Mouse (Mus musculus): ENCODE results near the gene Tmem94. TPM values are rescaled to one million over a fixed set of nuclear protein-coding genes. Genes with fewer than 3 reads are reported as not detected.
A peak's percentile ranks its signal among the peaks of the same experiment; 100 is the strongest.

Gene Tmem94
- polyA plus RNA-seq (2014; fragmentation: Nextera tagmentation; extraction: Ambion mirVana) = 15.2 and 20.9 TPM in 2 replicates

DNA sequence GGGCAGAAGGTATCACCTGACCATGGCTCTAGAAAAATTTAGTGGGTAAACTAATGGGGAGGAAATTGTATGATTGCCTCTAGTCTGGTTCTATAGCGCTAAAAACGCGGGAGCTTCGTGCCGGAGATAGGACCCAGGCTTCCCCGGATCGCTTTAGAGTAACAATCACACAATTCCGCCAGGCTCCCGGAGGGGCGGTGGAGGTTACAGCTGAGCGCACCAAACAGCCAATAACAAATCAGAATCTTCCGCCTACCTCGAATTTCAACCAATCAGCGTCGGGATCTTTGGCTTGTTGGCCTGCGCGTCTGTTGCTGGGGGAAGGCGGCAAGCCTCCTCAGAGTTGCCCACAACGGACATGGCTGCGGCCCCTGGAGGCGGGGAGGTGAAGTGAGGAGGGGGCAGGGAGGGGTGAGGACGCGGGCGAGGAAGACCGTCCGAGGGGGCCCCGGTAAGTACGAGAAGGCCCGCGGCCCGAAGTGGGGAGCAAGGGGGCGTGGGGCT, at the start of gene Tmem94:
Gene Tmem94, plus strand, starts transcription at position 331 of the 504 bp plus-strand sequence.
- H3K27ac ChIP-seq (replicated peaks; ENCODE audit: low read depth, low read length) = peak within 1 kb of the TSS; percentile 89
- ATAC-seq (ENCODE audit: low FRiP score, low TSS enrichment) = peak; percentile 98
- no peaks in the 10 kb centered on the region for H3K9me3 ChIP-seq (ENCODE audit: control insufficient read depth, low read length)
- peak; percentile 99 for DNase-seq
- H3K36me3 ChIP-seq (ENCODE audit: control insufficient read depth, insufficient read depth, low read length) = no peaks in the 10 kb centered on the region
- peaks cover 17% of the 10 kb centered on the region for H3K4me1 ChIP-seq (ENCODE audit: control insufficient read depth, insufficient read depth, low read length)
- H3K4me3 ChIP-seq (replicated peaks; ENCODE audit: low read depth, low read length) = peak within 1 kb of the TSS; percentile 82
- H3K27me3 ChIP-seq (ENCODE audit: control insufficient read depth, insufficient read depth, low read length) = no peaks in the 10 kb centered on the region
- WGBS = under 1% methylated on average over 32 of the region's 32 CpGs
- peak within 1 kb of the TSS; percentile 97 for H3K9ac ChIP-seq (replicated peaks; ENCODE audit: low read length)
- peak within 1 kb of the TSS; percentile 70 for H3K4me2 ChIP-seq (ENCODE audit: low read length)

DNA sequence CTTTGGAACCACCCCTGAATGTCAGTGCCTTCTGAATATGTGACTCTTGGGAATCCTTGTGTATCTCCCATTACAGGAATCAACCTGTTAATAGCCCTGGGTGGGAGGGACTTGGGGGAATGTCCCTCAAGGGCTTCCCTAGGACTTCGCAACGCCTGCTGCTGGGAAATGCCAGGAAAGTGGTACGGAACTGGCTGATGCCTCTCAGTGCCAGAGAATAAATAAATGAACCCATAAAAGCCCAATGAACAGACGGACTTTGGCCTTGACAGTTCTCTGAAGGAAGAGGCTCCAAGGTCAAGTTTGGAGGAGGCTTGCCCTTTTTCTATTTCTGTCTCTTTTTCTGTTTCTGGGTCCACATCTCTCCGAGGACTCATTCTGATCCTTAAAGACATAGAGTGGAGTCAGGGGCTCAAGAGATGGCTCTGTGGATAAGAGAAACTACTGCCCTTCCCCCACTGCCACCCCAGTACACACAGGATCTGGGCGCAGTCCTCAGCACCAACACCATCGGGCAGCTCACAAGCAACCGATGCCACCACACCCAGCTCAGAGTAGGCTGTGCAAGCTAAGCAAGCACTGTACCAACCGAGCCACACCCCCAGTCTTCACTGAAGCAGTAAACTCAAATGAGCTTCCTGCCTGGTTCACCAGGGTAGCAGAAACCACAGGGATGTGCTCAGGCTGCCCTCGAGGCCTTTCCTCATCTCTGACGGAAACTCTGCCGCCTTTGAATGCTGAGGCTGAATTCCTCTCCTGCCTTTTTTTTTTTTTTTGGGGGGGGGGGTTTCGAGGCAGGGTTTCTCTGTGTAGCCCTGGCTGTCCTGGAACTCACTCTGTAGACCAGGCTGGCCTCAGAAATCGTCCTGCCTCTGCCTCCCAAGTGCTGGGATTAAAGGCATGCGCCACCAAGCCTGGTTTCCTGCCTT, 48.6 kb upstream of the Tmem94 start:
- H3K4me3 ChIP-seq (replicated peaks; ENCODE audit: low read depth, low read length) = no peak overlapping the region
- H3K27ac ChIP-seq (replicated peaks; ENCODE audit: low read depth, low read length) = no peak overlapping the region
- 76% methylated on average over 15 of the region's 15 CpGs for WGBS
- H3K4me2 ChIP-seq (ENCODE audit: low read length) = no peak overlapping the region
- H3K9me3 ChIP-seq (ENCODE audit: control insufficient read depth, low read length) = no peaks in the 10 kb centered on the region
- H3K4me1 ChIP-seq (ENCODE audit: control insufficient read depth, insufficient read depth, low read length) = no peaks in the 10 kb centered on the region
- H3K9ac ChIP-seq (replicated peaks; ENCODE audit: low read length) = no peak overlapping the region
- H3K27me3 ChIP-seq (ENCODE audit: control insufficient read depth, insufficient read depth, low read length) = no peaks in the 10 kb centered on the region
- ATAC-seq (ENCODE audit: low FRiP score, low TSS enrichment) = no peak
- DNase-seq = no peak
- no peaks in the 10 kb centered on the region for H3K36me3 ChIP-seq (ENCODE audit: control insufficient read depth, insufficient read depth, low read length)

DNA sequence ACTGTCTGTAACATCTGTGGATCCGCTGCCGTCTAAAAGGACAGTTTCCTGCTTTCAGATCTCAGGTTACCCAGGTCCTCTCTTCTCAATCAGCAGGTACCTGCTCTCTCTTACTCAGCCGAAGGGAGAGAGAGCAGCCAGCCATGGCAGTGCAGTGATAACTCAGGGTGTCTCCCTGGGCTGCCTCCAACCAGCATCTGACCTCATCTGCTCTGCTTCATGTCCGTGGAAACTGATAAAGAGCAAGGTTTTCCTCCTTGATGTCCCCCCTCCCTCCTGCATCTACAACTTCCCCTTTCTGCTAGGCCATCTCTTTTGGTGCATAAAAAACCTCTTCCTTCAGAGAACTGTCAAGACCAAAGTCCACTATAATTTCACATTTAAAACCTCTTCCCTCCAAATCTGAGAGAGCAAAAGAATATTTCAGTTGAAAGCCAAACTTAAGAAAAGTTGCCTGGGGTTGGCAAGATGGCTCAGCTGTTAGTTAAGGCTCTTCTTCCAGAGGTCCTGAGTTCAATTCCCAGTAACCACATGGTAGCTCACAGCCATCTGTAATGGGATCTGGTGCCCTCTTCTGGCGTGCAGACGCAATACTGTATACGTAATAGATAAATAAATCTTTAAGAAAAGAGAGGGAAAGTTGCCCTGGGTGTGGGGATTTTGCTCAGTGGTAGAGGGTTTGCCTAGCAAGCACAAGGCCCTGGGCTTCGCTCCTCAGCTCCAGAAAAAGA, 47.4 kb upstream of the Tmem94 start:
- Histone ChIP-seq H3K36me3 (ENCODE audit: control insufficient read depth, insufficient read depth, low read length) (no peaks in the 10 kb centered on the region), H3K4me3 (replicated peaks; ENCODE audit: low read depth, low read length) (no peak overlapping the region), H3K9ac (replicated peaks; ENCODE audit: low read length) (no peak overlapping the region), H3K4me2 (ENCODE audit: low read length) (no peak overlapping the region), H3K27ac (replicated peaks; ENCODE audit: low read depth, low read length) (no peak overlapping the region), H3K4me1 (ENCODE audit: control insufficient read depth, insufficient read depth, low read length) (no peaks in the 10 kb centered on the region), H3K27me3 (ENCODE audit: control insufficient read depth, insufficient read depth, low read length) (no peaks in the 10 kb centered on the region), H3K9me3 (ENCODE audit: control insufficient read depth, low read length) (no peaks in the 10 kb centered on the region)
- ATAC-seq (ENCODE audit: low FRiP score, low TSS enrichment) (no peak), DNase-seq (no peak)
- 59% methylated on average over 8 of the region's 8 CpGs for WGBS

DNA sequence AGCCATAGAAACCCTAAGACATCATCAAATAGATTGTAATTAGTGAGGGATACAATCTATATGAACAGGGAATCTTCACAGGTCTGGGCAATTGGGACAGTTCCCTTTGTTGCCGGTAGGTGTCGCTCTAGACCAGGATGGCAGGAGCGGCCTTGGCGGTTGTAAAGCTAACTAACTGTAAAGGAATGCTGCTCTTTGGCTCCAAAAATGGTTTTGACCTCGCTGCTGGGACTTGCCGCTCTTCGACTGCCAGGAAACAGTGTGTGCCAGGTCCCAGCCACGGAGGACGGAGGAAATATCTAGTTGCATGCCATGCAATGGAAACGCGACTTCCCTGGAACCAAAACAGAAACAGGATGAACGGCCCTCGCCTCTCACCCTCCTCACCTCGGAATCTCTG, 42.6 kb upstream of the Tmem94 start:
- Histone ChIP-seq H3K9me3 (ENCODE audit: control insufficient read depth, low read length) (no peaks in the 10 kb centered on the region), H3K9ac (replicated peaks; ENCODE audit: low read length) (no peak overlapping the region), H3K27ac (replicated peaks; ENCODE audit: low read depth, low read length) (no peak overlapping the region), H3K27me3 (ENCODE audit: control insufficient read depth, insufficient read depth, low read length) (no peaks in the 10 kb centered on the region), H3K36me3 (ENCODE audit: control insufficient read depth, insufficient read depth, low read length) (no peaks in the 10 kb centered on the region), H3K4me3 (replicated peaks; ENCODE audit: low read depth, low read length) (no peak overlapping the region), H3K4me1 (ENCODE audit: control insufficient read depth, insufficient read depth, low read length) (no peaks in the 10 kb centered on the region), H3K4me2 (ENCODE audit: low read length) (no peak overlapping the region)
- 20% methylated on average over 14 of the region's 14 CpGs for WGBS
- DNase-seq = peak; percentile 86
- ATAC-seq (ENCODE audit: low FRiP score, low TSS enrichment) = no peak

DNA sequence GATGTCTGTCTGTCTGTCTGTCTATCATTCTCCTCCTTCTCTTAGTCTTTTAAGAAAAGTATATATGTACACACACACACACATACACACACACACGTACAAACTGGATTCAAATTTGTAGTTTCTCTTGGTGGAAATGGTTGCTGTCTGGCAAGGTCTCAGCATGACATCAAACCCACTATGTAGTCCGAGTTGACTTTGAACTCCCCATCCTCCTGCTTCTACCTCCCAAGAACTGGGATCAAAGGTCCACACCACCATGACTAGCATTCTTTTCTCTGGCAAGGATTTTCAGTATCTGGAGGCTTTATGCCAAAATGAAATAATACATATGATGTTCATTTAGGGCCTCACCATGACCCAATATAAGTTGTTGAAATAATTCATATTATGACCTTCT, 42.0 kb upstream of the Tmem94 start:
- no peak overlapping the region for H3K4me3 ChIP-seq (replicated peaks; ENCODE audit: low read depth, low read length)
- H3K27ac ChIP-seq (replicated peaks; ENCODE audit: low read depth, low read length) = no peak overlapping the region
- WGBS = 76% methylated on average over 2 of the region's 2 CpGs
- ATAC-seq (ENCODE audit: low FRiP score, low TSS enrichment) (no peak), DNase-seq (no peak)
- no peaks in the 10 kb centered on the region for H3K27me3 ChIP-seq (ENCODE audit: control insufficient read depth, insufficient read depth, low read length)
- H3K9me3 ChIP-seq (ENCODE audit: control insufficient read depth, low read length) = no peaks in the 10 kb centered on the region
- H3K9ac ChIP-seq (replicated peaks; ENCODE audit: low read length) = no peak overlapping the region
- no peaks in the 10 kb centered on the region for H3K36me3 ChIP-seq (ENCODE audit: control insufficient read depth, insufficient read depth, low read length)
- H3K4me2 ChIP-seq (ENCODE audit: low read length) = no peak overlapping the region
- no peaks in the 10 kb centered on the region for H3K4me1 ChIP-seq (ENCODE audit: control insufficient read depth, insufficient read depth, low read length)

DNA sequence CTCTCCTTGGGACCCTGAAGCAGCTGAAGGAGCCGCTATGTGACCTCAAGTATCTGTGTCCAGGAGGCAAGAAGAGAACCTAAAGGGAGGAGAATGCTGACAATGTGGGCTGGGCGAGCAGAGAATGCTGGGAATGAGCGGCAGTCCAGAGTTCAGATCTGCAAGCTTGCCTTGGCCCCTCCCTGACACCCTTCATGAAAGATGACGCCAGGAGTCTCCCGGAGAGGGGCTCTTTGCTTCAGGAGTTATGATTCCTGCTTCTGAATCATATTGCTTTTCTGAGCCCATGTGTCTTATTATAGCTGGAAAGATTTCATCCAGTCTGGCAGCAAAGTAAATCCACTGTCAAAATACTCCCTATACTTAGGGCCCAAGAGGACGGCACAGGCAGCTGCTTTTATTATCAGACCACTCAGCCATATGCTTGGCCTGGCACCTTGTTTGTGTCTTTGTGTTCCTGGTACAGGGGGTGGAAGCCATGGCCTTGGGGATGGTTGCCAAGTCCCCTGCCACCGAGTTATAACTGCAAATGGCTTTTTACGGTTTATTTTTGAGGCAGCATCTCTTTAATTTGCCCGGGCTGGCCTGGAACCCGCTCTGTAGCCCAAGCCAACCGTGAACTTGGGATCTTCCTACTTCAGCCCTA, 31.1 kb upstream of the Tmem94 start:
- Histone ChIP-seq H3K9me3 (ENCODE audit: control insufficient read depth, low read length) (no peaks in the 10 kb centered on the region), H3K27me3 (ENCODE audit: control insufficient read depth, insufficient read depth, low read length) (no peaks in the 10 kb centered on the region), H3K4me1 (ENCODE audit: control insufficient read depth, insufficient read depth, low read length) (no peaks in the 10 kb centered on the region), H3K27ac (replicated peaks; ENCODE audit: low read depth, low read length) (peak overlapping the region; percentile 54; the same call in 1 of the 2 replicates), H3K36me3 (ENCODE audit: control insufficient read depth, insufficient read depth, low read length) (no peaks in the 10 kb centered on the region), H3K4me2 (ENCODE audit: low read length) (no peak overlapping the region), H3K9ac (replicated peaks; ENCODE audit: low read length) (no peak overlapping the region; the same call in 1 of the 2 replicates), H3K4me3 (replicated peaks; ENCODE audit: low read depth, low read length) (no peak overlapping the region)
- WGBS = 57% methylated on average over 11 of the region's 11 CpGs
- peak; percentile 13 for DNase-seq
- no peak for ATAC-seq (ENCODE audit: low FRiP score, low TSS enrichment)

DNA sequence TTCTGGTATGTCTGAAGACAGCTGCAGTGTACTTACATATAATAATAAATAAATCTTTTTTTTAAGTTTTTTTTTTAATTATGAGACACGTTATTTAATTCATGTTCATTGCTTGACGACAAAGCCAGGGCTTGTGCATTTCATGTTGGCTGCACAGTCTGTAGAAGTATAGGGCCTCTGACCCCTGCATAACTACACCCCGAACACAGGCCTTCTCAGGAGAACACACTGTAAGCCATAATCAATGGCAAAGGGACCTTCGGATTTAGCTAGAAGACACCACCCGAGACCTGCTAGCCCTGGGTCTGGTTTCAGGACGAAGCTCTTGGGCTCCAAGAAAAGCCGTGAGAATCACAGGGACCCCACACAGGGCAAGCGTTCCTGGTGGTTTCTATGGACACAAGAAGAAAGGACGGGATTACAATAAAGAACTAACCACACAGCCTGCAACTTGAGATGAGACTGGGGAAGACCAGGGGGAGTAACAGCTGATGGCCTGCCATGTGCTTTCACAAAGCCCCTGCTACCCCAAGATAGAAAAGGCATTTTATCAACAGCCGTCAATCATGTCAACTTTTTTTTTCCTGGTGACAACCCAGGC, 27.5 kb upstream of the Tmem94 start:
- H3K27ac ChIP-seq (replicated peaks; ENCODE audit: low read depth, low read length) = 0 out of 2 replicates have a peak overlapping the region, but pooled peaks have one; percentile 28
- no peaks in the 10 kb centered on the region for H3K27me3 ChIP-seq (ENCODE audit: control insufficient read depth, insufficient read depth, low read length)
- H3K9me3 ChIP-seq (ENCODE audit: control insufficient read depth, low read length) = no peaks in the 10 kb centered on the region
- H3K4me3 ChIP-seq (replicated peaks; ENCODE audit: low read depth, low read length) = no peak overlapping the region
- no peaks in the 10 kb centered on the region for H3K4me1 ChIP-seq (ENCODE audit: control insufficient read depth, insufficient read depth, low read length)
- H3K4me2 ChIP-seq (ENCODE audit: low read length) = no peak overlapping the region
- H3K9ac ChIP-seq (replicated peaks; ENCODE audit: low read length) = no peak overlapping the region
- H3K36me3 ChIP-seq (ENCODE audit: control insufficient read depth, insufficient read depth, low read length) = no peaks in the 10 kb centered on the region
- DNase-seq (peak; percentile 52), ATAC-seq (ENCODE audit: low FRiP score, low TSS enrichment) (no peak)
- WGBS = 16% methylated on average over 10 of the region's 10 CpGs

DNA sequence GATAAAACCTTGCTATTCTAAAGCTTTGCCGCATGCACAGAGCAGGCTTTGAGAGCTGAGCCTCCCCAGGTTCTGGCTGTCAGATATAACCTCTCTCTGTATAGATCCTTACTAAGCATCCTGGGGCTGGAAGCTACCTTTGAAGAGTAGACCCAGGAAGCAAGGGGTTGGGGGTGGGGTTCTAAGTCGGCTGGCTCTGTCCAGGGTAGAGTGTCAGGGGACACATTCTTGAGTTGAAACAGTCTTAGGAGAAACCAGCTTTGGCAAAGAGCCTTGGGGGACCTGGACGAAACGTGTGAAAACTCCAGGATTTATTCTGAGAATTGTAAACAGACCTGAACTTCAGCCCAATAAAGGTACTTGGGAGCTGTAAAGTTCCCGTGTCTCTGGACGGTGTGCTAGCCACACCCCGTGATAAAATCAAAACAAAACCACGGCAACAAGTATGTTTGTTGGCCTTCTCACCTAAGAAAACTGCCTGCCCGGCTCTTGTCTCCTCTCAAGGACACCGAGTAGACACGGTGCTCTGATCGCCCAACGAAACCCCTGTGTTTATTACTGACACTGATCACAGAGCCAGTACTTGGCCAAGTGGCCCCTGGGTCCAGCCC, 26.9 kb upstream of the Tmem94 start:
- no peaks in the 10 kb centered on the region for H3K9me3 ChIP-seq (ENCODE audit: control insufficient read depth, low read length)
- WGBS = 43% methylated on average over 13 of the region's 13 CpGs
- H3K27me3 ChIP-seq (ENCODE audit: control insufficient read depth, insufficient read depth, low read length) = no peaks in the 10 kb centered on the region
- no peaks in the 10 kb centered on the region for H3K4me1 ChIP-seq (ENCODE audit: control insufficient read depth, insufficient read depth, low read length)
- H3K4me3 ChIP-seq (replicated peaks; ENCODE audit: low read depth, low read length) = no peak overlapping the region
- H3K36me3 ChIP-seq (ENCODE audit: control insufficient read depth, insufficient read depth, low read length) = no peaks in the 10 kb centered on the region
- ATAC-seq (ENCODE audit: low FRiP score, low TSS enrichment) (no peak), DNase-seq (no peak)
- H3K4me2 ChIP-seq (ENCODE audit: low read length) = no peak overlapping the region
- H3K27ac ChIP-seq (replicated peaks; ENCODE audit: low read depth, low read length) = no peak overlapping the region; the same call in 1 of the 2 replicates
- H3K9ac ChIP-seq (replicated peaks; ENCODE audit: low read length) = no peak overlapping the region
